ENCODE assay signal across 14 mouse cellular contexts in genomic region chr9:76038327-76039103, GRCm38 (mm10). TPM values are rescaled to one million over a fixed set of nuclear protein-coding genes. Genes with fewer than 3 reads are reported as not detected.
DNase-seq lines count a peak whose midpoint lies in the region; ATAC-seq lines count a peak whose summit lies in the region.
"Had no signal": no experiment of that assay in that cellular context is flagged by ENCODE, and none has a peak within 500 bp of the region (broad histone marks: within the 10 kb centered on the region; RNA-seq: fewer than 3 reads in every experiment).

No protein-coding gene starts in this region.

- H3K9ac ChIP-seq in forebrain, embryonic 11.5 days (ENCODE audit: low read length), result no peak overlapping the region
- H3K9ac ChIP-seq in midbrain, embryonic 12.5 days (replicated peaks), result no peak overlapping the region
- H3K9ac ChIP-seq in midbrain, embryonic 13.5 days (replicated peaks), result no peak overlapping the region
- no peak overlapping the region for H3K9ac ChIP-seq in embryonic facial prominence, embryonic 15.5 days
- no peak overlapping the region for H3K9ac ChIP-seq in limb, embryonic 15.5 days
- H3K9ac ChIP-seq: lung, embryonic 15.5 days had no signal

- no peak overlapping the region for H3K4me3 ChIP-seq in forebrain, embryonic 11.5 days (ENCODE audit: low read depth, low read length)
- H3K4me3 ChIP-seq in forebrain, embryonic 10.5 days, result no peak overlapping the region
- no peak overlapping the region for H3K4me3 ChIP-seq in midbrain, embryonic 12.5 days
- H3K4me3 ChIP-seq in midbrain, embryonic 13.5 days (replicated peaks), result no peak overlapping the region
- no peak overlapping the region for H3K4me3 ChIP-seq in embryonic facial prominence, embryonic 15.5 days (replicated peaks)
- H3K4me3 ChIP-seq in limb, embryonic 15.5 days, result no peak overlapping the region
- H3K4me3 ChIP-seq: lung, embryonic 15.5 days had no signal

- ATAC-seq in forebrain, embryonic 11.5 days (replicated peaks; ENCODE audit: low FRiP score), result peak; percentile 63
- peak; percentile 27; the same call in 1 of the 2 replicates for ATAC-seq in midbrain, embryonic 12.5 days (ENCODE audit: low FRiP score, low read depth)
- no peak; the same call in 1 of the 2 replicates for ATAC-seq in midbrain, embryonic 13.5 days
- ATAC-seq in embryonic facial prominence, embryonic 15.5 days (ENCODE audit: insufficient number of reproducible peaks, low FRiP score, low TSS enrichment, low read depth), result peak; percentile 77; the same call in 1 of the 2 replicates
- 0 out of 2 replicates have a peak, but pooled peaks have one; percentile 46 for ATAC-seq in limb, embryonic 15.5 days (ENCODE audit: insufficient number of reproducible peaks, low FRiP score, low TSS enrichment, low read depth)

- no peak overlapping the region for H3K27ac ChIP-seq in forebrain, embryonic 11.5 days (ENCODE audit: low read depth, low read length)
- H3K27ac ChIP-seq in forebrain, embryonic 10.5 days, result no peak overlapping the region
- no peak overlapping the region for H3K27ac ChIP-seq in midbrain, embryonic 12.5 days (replicated peaks)
- no peak overlapping the region for H3K27ac ChIP-seq in midbrain, embryonic 13.5 days
- H3K27ac ChIP-seq in embryonic facial prominence, embryonic 15.5 days (replicated peaks), result no peak overlapping the region
- peak overlapping the region; percentile 47; the same call in 1 of the 2 replicates for H3K27ac ChIP-seq in limb, embryonic 15.5 days
- H3K27ac ChIP-seq: lung, embryonic 15.5 days had no signal

- H3K4me1 ChIP-seq in forebrain, embryonic 11.5 days (replicated peaks; ENCODE audit: control insufficient read depth, insufficient read depth, low read length), result no peaks in the 10 kb centered on the region
- peaks cover 28% of the 10 kb centered on the region for H3K4me1 ChIP-seq in forebrain, embryonic 10.5 days
- H3K4me1 ChIP-seq in midbrain, embryonic 12.5 days, result peaks cover 11% of the 10 kb centered on the region; the same call in 1 of the 2 replicates
- H3K4me1 ChIP-seq in midbrain, embryonic 13.5 days (replicated peaks), result peaks cover 10% of the 10 kb centered on the region
- H3K4me1 ChIP-seq in embryonic facial prominence, embryonic 15.5 days, result peaks cover 14% of the 10 kb centered on the region; the same call in 1 of the 2 replicates
- H3K4me1 ChIP-seq in limb, embryonic 15.5 days, result peaks cover 27% of the 10 kb centered on the region

- H3K27me3 ChIP-seq in forebrain, embryonic 11.5 days (ENCODE audit: control insufficient read depth, insufficient read depth, low read length), result no peaks in the 10 kb centered on the region
- H3K27me3 ChIP-seq in forebrain, embryonic 10.5 days (ENCODE audit: poor library complexity, severe bottlenecking), result no peaks in the 10 kb centered on the region
- H3K27me3 ChIP-seq in midbrain, embryonic 12.5 days, result no peaks in the 10 kb centered on the region
- H3K27me3 ChIP-seq in midbrain, embryonic 13.5 days, result no peaks in the 10 kb centered on the region
- H3K27me3 ChIP-seq in embryonic facial prominence, embryonic 15.5 days, result no peaks in the 10 kb centered on the region
- no peaks in the 10 kb centered on the region for H3K27me3 ChIP-seq in limb, embryonic 15.5 days
- H3K27me3 ChIP-seq: lung, embryonic 15.5 days had no signal

- WGBS in forebrain, embryonic 11.5 days, result 53% methylated on average over 9 of the region's 9 CpGs
- 60% methylated on average over 9 of the region's 9 CpGs for WGBS in forebrain, embryonic 10.5 days
- 61% methylated on average over 9 of the region's 9 CpGs for WGBS in midbrain, embryonic 12.5 days
- 52% methylated on average over 9 of the region's 9 CpGs for WGBS in midbrain, embryonic 13.5 days
- WGBS in embryonic facial prominence, embryonic 15.5 days, result 44% methylated on average over 9 of the region's 9 CpGs
- 31% methylated on average over 9 of the region's 9 CpGs for WGBS in limb, embryonic 15.5 days

- no peaks in the 10 kb centered on the region for H3K9me3 ChIP-seq in forebrain, embryonic 11.5 days (ENCODE audit: control insufficient read depth, low read length)
- H3K9me3 ChIP-seq in forebrain, embryonic 10.5 days, result no peaks in the 10 kb centered on the region
- no peaks in the 10 kb centered on the region for H3K9me3 ChIP-seq in midbrain, embryonic 12.5 days
- no peaks in the 10 kb centered on the region for H3K9me3 ChIP-seq in midbrain, embryonic 13.5 days
- no peaks in the 10 kb centered on the region for H3K9me3 ChIP-seq in embryonic facial prominence, embryonic 15.5 days (replicated peaks)
- H3K9me3 ChIP-seq in limb, embryonic 15.5 days, result no peaks in the 10 kb centered on the region
- H3K9me3 ChIP-seq: lung, embryonic 15.5 days had no signal

- DNase-seq in forebrain, embryonic 11.5 days (ENCODE audit: low spot score), result no peak
- no peak for DNase-seq in forebrain, embryonic 10.5 days (ENCODE audit: extremely low spot score, low spot score)
- no peak for DNase-seq in left cerebral cortex, adult 11 months (ENCODE audit: low spot score)
- no peak for DNase-seq in right cerebral cortex, postnatal 10 days (ENCODE audit: low spot score in 2 of 2)
- DNase-seq: cerebellum, adult 8-10 months; heart, adult 18-20 months; kidney, adult 8-10 months; liver; thymus, adult 18-20 months had no signal

- no peaks in the 10 kb centered on the region for H3K36me3 ChIP-seq in forebrain, embryonic 11.5 days (ENCODE audit: control insufficient read depth, insufficient read depth, low read length)
- H3K36me3 ChIP-seq in forebrain, embryonic 10.5 days (replicated peaks), result no peaks in the 10 kb centered on the region
- no peaks in the 10 kb centered on the region for H3K36me3 ChIP-seq in midbrain, embryonic 12.5 days
- no peaks in the 10 kb centered on the region for H3K36me3 ChIP-seq in midbrain, embryonic 13.5 days
- no peaks in the 10 kb centered on the region for H3K36me3 ChIP-seq in embryonic facial prominence, embryonic 15.5 days
- no peaks in the 10 kb centered on the region for H3K36me3 ChIP-seq in limb, embryonic 15.5 days
- H3K36me3 ChIP-seq: lung, embryonic 15.5 days had no signal

- no peak overlapping the region for H3K4me2 ChIP-seq in forebrain, embryonic 11.5 days (ENCODE audit: low read depth, low read length, severe bottlenecking)
- no peak overlapping the region for H3K4me2 ChIP-seq in midbrain, embryonic 12.5 days (replicated peaks)
- no peak overlapping the region for H3K4me2 ChIP-seq in midbrain, embryonic 13.5 days (replicated peaks)
- H3K4me2 ChIP-seq in embryonic facial prominence, embryonic 15.5 days (replicated peaks), result no peak overlapping the region
- no peak overlapping the region for H3K4me2 ChIP-seq in limb, embryonic 15.5 days
- H3K4me2 ChIP-seq: lung, embryonic 15.5 days had no signal

RNA-seq across cellular contexts. Expression of gene Hmgcll1, which starts 23.9 kb away (rescaled TPM):
- 9.5 and 10.4 TPM in 2 replicates for polyA plus RNA-seq in forebrain, embryonic 11.5 days (2014; fragmentation: Nextera tagmentation; extraction: Ambion mirVana)
- 3.7 and 5.2 TPM in 2 replicates for polyA plus RNA-seq in forebrain, embryonic 10.5 days (2016; fragmentation: Nextera tagmentation; extraction: Ambion mirVana)
- 15.0 and 15.4 TPM in 2 replicates for polyA plus RNA-seq in midbrain, embryonic 12.5 days (2016; fragmentation: Nextera tagmentation; extraction: Ambion mirVana)
- 21.6 and 22.6 TPM in 2 replicates for polyA plus RNA-seq in midbrain, embryonic 13.5 days (2015; fragmentation: Nextera tagmentation; extraction: Ambion mirVana)
- 2.4 and 3.2 TPM in 2 replicates for polyA plus RNA-seq in embryonic facial prominence, embryonic 15.5 days (2015; fragmentation: Nextera tagmentation; extraction: Ambion mirVana)
- 2.2 and 3.3 TPM in 2 replicates for polyA plus RNA-seq in limb, embryonic 15.5 days (2015; fragmentation: Nextera tagmentation; extraction: Ambion mirVana)
